Mouse (Mus musculus): ENCODE data around the gene Gm20388. TPM values are rescaled to one million over a fixed set of nuclear protein-coding genes. Genes with fewer than 3 reads are reported as not detected.
"Not testable (repeated sequence)": the region's sequence is repeated elsewhere in the genome, so short reads cannot be mapped to it uniquely, and the experiment has no call there.

Gm20388 gene
- polyA plus RNA-seq, 1 experiment from 2014 or later: 7.4 TPM

- WGBS: 91% methylated on average over 25 of the region's 25 CpGs
Observed at GRCm38 (mm10) chr8:123527720-123528489, 3617.3 kb downstream of the Gm20388 start.

GRCm38 (mm10) chr8:123536242-123536989 is 3625.8 kb downstream of the Gm20388 start:
- H3K9ac ChIP-seq: no peak overlapping the region
- no peak for ATAC-seq (replicated peaks; ENCODE audit: low FRiP score)
- no peak overlapping the region for H3K4me2 ChIP-seq
- H3K27me3 ChIP-seq: 0 out of 2 replicates have a peak, but pooled peaks cover 5% of the 10 kb centered on the region
- H3K4me1 ChIP-seq: no peaks in the 10 kb centered on the region
- H3K4me3 ChIP-seq (replicated peaks): no peak overlapping the region
- H3K27ac ChIP-seq: no peak overlapping the region
- H3K9me3 ChIP-seq (replicated peaks): no peaks in the 10 kb centered on the region
- 88% methylated on average over 9 of the region's 9 CpGs for WGBS
- H3K36me3 ChIP-seq: peaks cover 54% of the 10 kb centered on the region

More at GRCm38 (mm10) chr8:123527720-123528489, 3617.3 kb downstream of the Gm20388 start:
- Histone ChIP-seq H3K4me3 (replicated peaks) (no peak overlapping the region), H3K27me3 (no peaks in the 10 kb centered on the region), H3K36me3 (peaks cover 100% of the 10 kb centered on the region), H3K27ac (no peak overlapping the region), H3K4me1 (no peaks in the 10 kb centered on the region), H3K4me2 (no peak overlapping the region), H3K9ac (no peak overlapping the region), H3K9me3 (replicated peaks) (no peaks in the 10 kb centered on the region)
- ATAC-seq (replicated peaks; ENCODE audit: low FRiP score): no peak

GRCm38 (mm10) chr8:123536990-123537380 is 3626.3 kb downstream of the Gm20388 start:
- Histone ChIP-seq H3K4me2 (no peak overlapping the region), H3K9me3 (replicated peaks) (no peaks in the 10 kb centered on the region), H3K36me3 (peaks cover 48% of the 10 kb centered on the region), H3K27ac (no peak overlapping the region), H3K27me3 (0 out of 2 replicates have a peak, but pooled peaks cover 5% of the 10 kb centered on the region), H3K4me3 (replicated peaks) (no peak overlapping the region), H3K9ac (no peak overlapping the region), H3K4me1 (no peaks in the 10 kb centered on the region)
- no peak for ATAC-seq (replicated peaks; ENCODE audit: low FRiP score)
- WGBS: 22% methylated on average over 9 of the region's 10 CpGs

GRCm38 (mm10) chr8:123537641-123538040 is 3627.0 kb downstream of the Gm20388 start:
- H3K27me3 ChIP-seq; ATAC-seq (replicated peaks; ENCODE audit: low FRiP score); H3K4me3 ChIP-seq (replicated peaks); H3K9me3 ChIP-seq (replicated peaks); H3K27ac ChIP-seq; H3K4me2 ChIP-seq; H3K4me1 ChIP-seq; H3K9ac ChIP-seq: not testable (repeated sequence)
- WGBS: 59% methylated on average over 8 of the region's 14 CpGs
- peaks cover 41% of the 10 kb centered on the region for H3K36me3 ChIP-seq

GRCm38 (mm10) chr8:123564221-123564620 is 3653.6 kb downstream of the Gm20388 start:
- not testable (repeated sequence) for H3K27me3 ChIP-seq; H3K9me3 ChIP-seq (replicated peaks); H3K4me1 ChIP-seq; H3K9ac ChIP-seq; H3K4me2 ChIP-seq; H3K36me3 ChIP-seq; H3K27ac ChIP-seq; H3K4me3 ChIP-seq (replicated peaks); ATAC-seq (replicated peaks; ENCODE audit: low FRiP score)
- no CpG with 5 or more reads among the region's 45 CpGs for WGBS

GRCm38 (mm10) chr8:123575386-123575785 is 3664.7 kb downstream of the Gm20388 start:
- H3K36me3 ChIP-seq; ATAC-seq (replicated peaks; ENCODE audit: low FRiP score); H3K9ac ChIP-seq; H3K4me1 ChIP-seq; H3K4me2 ChIP-seq; H3K27ac ChIP-seq; H3K27me3 ChIP-seq; H3K9me3 ChIP-seq (replicated peaks); H3K4me3 ChIP-seq (replicated peaks): not testable (repeated sequence)
- no CpG with 5 or more reads among the region's 10 CpGs for WGBS

GRCm38 (mm10) chr8:123600666-123601172 is 3690.1 kb downstream of the Gm20388 start:
- H3K27me3 ChIP-seq; H3K9me3 ChIP-seq (replicated peaks); ATAC-seq (replicated peaks; ENCODE audit: low FRiP score); H3K4me1 ChIP-seq; H3K4me2 ChIP-seq; H3K9ac ChIP-seq; H3K36me3 ChIP-seq; H3K4me3 ChIP-seq (replicated peaks); H3K27ac ChIP-seq: not testable (repeated sequence)
- WGBS: 69% methylated on average over 17 of the region's 19 CpGs

- H3K27me3 ChIP-seq; H3K4me3 ChIP-seq (replicated peaks); H3K9me3 ChIP-seq (replicated peaks); ATAC-seq (replicated peaks; ENCODE audit: low FRiP score); H3K4me1 ChIP-seq; H3K4me2 ChIP-seq; H3K27ac ChIP-seq; H3K9ac ChIP-seq; H3K36me3 ChIP-seq: not testable (repeated sequence)
- no CpG with 5 or more reads among the region's 40 CpGs for WGBS
Observed at GRCm38 (mm10) chr8:123601457-123601856, 3690.8 kb downstream of the Gm20388 start.

GRCm38 (mm10) chr8:123612652-123613051 is 3702.0 kb downstream of the Gm20388 start:
- H3K36me3 ChIP-seq; H3K27me3 ChIP-seq; H3K9ac ChIP-seq; H3K4me1 ChIP-seq; H3K4me2 ChIP-seq; H3K27ac ChIP-seq; H3K4me3 ChIP-seq (replicated peaks); H3K9me3 ChIP-seq (replicated peaks); ATAC-seq (replicated peaks; ENCODE audit: low FRiP score): not testable (repeated sequence)
- WGBS: 73% methylated on average over 2 of the region's 5 CpGs

GRCm38 (mm10) chr8:123623523-123623922 is 3712.9 kb downstream of the Gm20388 start:
- H3K4me3 ChIP-seq (replicated peaks); ATAC-seq (replicated peaks; ENCODE audit: low FRiP score); H3K9me3 ChIP-seq (replicated peaks); H3K36me3 ChIP-seq; H3K9ac ChIP-seq; H3K4me2 ChIP-seq; H3K27ac ChIP-seq; H3K4me1 ChIP-seq: not testable (repeated sequence)
- peaks cover 36% of the 10 kb centered on the region for H3K27me3 ChIP-seq
- WGBS: no CpG with 5 or more reads among the region's 39 CpGs

- peaks cover 10% of the 10 kb centered on the region for H3K4me1 ChIP-seq
- ATAC-seq (replicated peaks; ENCODE audit: low FRiP score): no peak
- no peak overlapping the region for H3K27ac ChIP-seq
- H3K9ac ChIP-seq: no peak overlapping the region
- H3K4me2 ChIP-seq: no peak overlapping the region
- no peaks in the 10 kb centered on the region for H3K36me3 ChIP-seq
- 60% methylated on average over 5 of the region's 5 CpGs for WGBS
- no peak overlapping the region for H3K4me3 ChIP-seq (replicated peaks)
- peaks cover 41% of the 10 kb centered on the region for H3K27me3 ChIP-seq
- no peaks in the 10 kb centered on the region for H3K9me3 ChIP-seq (replicated peaks)
Observed at GRCm38 (mm10) chr8:123624274-123624673, 3713.6 kb downstream of the Gm20388 start.

- 64% methylated on average over 1 of the region's 1 CpGs for WGBS
Observed at GRCm38 (mm10) chr8:123624702-123625101, 3714.1 kb downstream of the Gm20388 start.

More at GRCm38 (mm10) chr8:123624702-123625101, 3714.1 kb downstream of the Gm20388 start:
- no peak for ATAC-seq (replicated peaks; ENCODE audit: low FRiP score)
- no peak overlapping the region for H3K9ac ChIP-seq
- no peak overlapping the region for H3K27ac ChIP-seq
- H3K9me3 ChIP-seq (replicated peaks): no peaks in the 10 kb centered on the region
- H3K4me2 ChIP-seq: no peak overlapping the region
- no peaks in the 10 kb centered on the region for H3K36me3 ChIP-seq
- H3K4me1 ChIP-seq: peaks cover 12% of the 10 kb centered on the region
- H3K4me3 ChIP-seq (replicated peaks): no peak overlapping the region
- H3K27me3 ChIP-seq: peaks cover 45% of the 10 kb centered on the region
